Mouse (Mus musculus): Measurements from ENCODE around the gene Tgfbr1.

DNA sequence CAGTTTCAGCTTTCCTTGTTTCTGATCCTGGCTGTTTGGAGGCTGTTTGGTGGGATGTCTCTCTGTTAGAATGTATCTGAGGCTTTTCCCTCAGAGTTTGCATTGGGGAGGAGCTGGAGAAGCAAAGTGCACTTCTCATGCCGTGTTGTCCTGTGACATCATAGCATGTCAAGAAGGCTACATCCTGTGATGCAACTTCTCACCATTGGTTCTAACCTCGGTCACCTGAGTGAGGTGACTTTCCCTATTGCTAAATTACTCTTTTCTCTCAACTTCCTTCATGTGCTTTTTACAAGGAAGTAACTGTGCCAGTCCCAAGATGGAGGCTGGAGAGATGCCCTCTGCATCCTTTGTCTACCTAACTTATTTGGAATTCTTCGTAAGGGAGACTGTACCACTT lies 95.5 kb downstream of the Tgfbr1 start:
- TF ChIP-seq CTCF (IDR thresholded peaks at IDR 0.05; ENCODE audit: low read depth, low read length) (no peak), EP300 (IDR thresholded peaks at IDR 0.05; ENCODE audit: insufficient read depth, low read depth, low read length) (no peak)
